Mouse (Mus musculus): ENCODE measurements around the gene Ttc19.

- TF ChIP-seq CTCF (IDR thresholded peaks at IDR 0.05; ENCODE audit: low read depth, low read length): no peak
- TF ChIP-seq POLR2A (IDR thresholded peaks at IDR 0.05; ENCODE audit: extremely low read depth, insufficient read depth, low read length): no peak
Measured at GRCm38 (mm10) chr11:62331141-62331540, 49.9 kb downstream of the Ttc19 start.

Measured in liver, adult 2 months (tissue).